Comparison of ENCODE assay signal across 5 mouse cellular contexts in the genomic region with DNA sequence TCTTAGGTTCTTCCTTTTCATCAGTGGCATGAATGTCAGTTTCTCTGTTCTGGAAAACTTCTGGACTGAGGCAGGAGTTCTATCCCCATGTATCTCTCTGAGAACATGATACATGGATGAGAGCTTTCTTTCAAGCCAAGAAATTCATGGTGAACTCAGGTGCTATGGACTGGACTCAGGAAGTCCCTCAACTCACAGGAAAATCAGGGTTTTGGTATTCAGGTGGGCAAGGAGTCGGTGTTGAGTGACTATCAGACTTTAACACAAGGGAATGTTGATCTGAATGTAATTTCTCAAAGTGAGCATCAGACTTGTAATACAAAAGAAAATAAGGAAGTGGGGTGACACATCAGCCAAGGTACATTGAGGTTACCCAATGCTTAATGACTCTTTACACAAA. TPM values are rescaled to one million over a fixed set of nuclear protein-coding genes. Genes with fewer than 3 reads are reported as not detected.
"Had no signal": no experiment of that assay in that cellular context is flagged by ENCODE, and none has a peak within 500 bp of the region (broad histone marks: within the 10 kb centered on the region; RNA-seq: fewer than 3 reads in every experiment).

No protein-coding gene starts in this region.

RNA-seq across cellular contexts. Expression of a gene that starts 9.8 kb away (rescaled TPM):
- total RNA-seq: left cerebral cortex, adult 2 months had no signal
- polyA plus RNA-seq: kidney, adult 2 months; liver, postnatal 0 days; lung, embryonic 15.5 days; neural tube, embryonic 11.5 days had no signal
